Mouse (Mus musculus) retina, postnatal 1 day (tissue): Measurements from ENCODE around the gene Med27.

ENCODE experiments used
- DNase-seq: peaks from one replicate; pipeline ENCODE4 v3.0.0-alpha.2; 2012

The Med27 gene

DNA sequence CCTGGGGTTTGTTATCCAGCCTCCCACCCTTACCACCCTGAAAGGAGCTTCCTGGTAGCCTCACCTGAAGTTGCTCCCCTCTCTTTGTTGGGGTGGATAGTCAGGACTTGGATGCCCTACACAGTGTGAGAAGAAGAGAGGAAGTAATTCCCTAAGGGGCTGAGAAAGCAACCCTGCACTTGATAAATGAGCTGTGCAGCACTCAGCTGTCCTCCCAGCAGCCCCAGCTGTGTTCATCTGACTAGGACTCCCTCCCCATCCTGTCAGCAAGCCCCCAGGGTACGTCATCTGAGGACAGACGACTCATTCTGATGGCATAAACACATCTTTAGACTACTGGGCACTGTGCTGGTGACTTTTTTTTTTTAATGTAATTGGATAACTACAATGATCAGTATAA is 127.3 kb downstream of the Med27 start:
- peak; percentile 67 for DNase-seq

DNA sequence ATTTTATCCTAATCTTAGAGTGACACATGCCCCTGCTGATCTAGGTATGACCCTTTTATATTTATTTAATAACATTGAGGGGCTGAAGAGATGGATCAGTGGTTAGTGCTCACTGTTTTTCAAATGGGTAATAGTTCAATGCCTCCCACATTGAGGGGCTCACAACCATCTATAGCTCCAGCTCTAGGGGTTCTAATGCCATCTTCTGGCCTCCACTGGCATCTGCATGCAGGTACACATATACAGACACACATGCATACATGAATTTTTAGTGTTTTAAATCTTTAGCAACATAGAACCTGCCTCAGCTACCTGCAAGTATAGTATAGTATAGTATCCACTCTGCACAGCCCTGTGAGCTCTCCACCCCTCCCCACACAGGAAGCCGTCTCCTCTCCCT is 130.1 kb downstream of the Med27 start:
- no peak for DNase-seq

DNA sequence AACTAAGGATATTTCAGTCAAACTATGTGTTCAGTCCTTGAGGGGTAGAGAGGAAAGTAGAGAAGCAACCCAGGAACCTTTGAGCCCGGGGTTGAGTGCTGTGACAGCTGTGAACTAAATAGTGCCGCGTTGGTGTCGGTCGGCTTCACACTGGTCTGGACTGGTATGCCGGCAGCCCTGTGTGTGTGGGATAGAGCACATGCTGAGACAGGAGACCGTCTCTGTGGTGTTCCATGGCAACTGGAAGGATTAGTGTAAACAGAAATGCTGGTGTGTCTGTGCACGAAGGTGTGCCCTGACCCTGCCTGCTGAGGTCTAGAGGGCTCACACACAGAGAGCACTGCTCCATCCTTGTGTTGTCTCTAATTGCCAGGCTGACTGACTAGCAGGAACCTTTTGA is 135.2 kb downstream of the Med27 start:
- peak; percentile 57 for DNase-seq

DNA sequence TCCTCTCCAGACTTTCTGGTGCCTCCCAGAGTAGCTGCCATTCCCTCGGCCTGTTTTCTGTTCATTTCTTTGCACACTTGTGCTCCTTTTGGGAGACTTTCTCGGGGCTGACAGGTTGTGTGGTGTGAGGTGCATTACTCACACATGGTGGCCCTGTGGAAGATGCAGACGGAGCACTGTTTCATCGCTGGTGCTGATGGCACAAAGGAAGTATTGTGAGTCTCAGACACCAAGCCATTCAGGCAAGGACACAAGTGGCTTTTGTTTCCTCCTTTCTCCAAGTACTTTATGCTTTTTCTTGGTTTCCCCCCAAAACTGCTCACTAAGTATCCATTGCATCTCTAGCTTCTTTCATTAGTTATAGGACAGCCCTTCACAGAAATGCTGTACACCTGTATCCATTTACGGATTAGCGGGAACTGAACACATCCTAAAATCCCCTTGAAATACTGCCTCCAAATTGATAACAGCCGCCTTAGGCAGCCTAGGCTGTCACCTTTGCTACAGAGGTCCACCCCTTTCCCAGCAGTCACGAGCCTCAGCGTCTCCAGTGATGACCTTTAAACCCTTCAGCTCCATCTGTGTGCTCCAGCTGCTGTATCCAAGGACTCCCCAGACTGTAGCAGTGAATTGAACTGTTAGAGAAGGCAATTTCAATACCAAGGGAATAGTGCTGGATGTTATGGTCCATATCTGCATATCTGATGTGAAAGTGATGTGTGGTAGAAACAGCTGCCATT is 136.5 kb downstream of the Med27 start:
- DNase-seq: no peak

DNA sequence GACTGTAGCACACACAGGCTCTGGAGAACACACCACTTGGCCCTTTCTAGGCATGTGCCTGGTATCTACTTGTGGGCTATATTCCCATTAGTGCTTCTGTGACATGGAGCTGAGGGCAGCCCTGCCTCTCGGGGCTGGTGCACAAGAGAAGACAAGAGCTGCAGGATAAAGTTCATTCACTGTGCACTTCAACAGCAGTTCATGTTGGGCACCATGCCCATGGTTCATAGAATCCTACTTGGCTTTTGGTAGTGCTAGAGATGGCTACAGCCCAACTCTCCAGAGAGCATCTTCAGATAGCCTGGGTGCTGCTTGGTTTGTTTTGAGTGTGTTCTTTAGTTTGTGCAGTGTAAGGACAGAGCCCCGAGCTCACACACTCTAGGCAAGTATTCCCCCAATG is 138.9 kb downstream of the Med27 start:
- no peak for DNase-seq

DNA sequence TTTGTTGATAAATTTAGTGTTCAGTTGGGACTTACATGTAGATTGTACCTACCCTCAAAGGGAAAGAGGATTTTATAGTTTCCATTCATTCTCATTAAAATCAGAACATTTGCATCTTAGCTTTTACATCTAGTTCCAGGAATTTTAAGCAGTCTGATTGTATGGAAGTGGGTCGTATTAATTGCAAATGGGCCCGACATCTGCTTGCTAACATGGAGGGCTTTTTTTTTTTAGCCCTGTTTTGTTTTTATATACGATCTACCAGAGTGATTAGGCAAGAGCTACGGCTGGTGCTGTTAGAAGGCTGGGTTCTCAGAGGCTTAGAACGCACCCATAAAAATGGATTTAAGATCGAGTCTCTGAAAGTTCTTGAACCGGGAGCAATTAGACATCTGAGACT is 139.9 kb downstream of the Med27 start:
- no peak for DNase-seq

DNA sequence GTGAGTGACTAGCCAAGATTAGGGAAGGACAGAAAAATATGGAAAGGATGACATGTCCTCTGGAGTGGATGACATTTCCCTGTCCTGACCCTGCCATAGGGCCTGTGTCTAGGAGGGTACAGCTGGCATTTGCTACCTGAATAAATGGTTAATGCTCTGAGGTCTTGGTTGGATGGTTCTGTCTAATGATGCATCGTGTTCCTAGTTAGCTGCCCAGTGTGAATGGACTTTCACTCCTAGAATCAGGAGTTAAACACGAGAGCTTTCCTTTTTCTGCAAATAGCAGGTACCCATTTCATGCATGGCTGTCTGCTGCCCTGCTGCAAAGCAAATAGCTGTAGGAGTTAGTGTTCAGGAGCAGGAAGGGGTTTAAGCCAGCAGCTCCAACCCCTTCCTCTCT is 141.0 kb downstream of the Med27 start:
- DNase-seq: no peak

DNA sequence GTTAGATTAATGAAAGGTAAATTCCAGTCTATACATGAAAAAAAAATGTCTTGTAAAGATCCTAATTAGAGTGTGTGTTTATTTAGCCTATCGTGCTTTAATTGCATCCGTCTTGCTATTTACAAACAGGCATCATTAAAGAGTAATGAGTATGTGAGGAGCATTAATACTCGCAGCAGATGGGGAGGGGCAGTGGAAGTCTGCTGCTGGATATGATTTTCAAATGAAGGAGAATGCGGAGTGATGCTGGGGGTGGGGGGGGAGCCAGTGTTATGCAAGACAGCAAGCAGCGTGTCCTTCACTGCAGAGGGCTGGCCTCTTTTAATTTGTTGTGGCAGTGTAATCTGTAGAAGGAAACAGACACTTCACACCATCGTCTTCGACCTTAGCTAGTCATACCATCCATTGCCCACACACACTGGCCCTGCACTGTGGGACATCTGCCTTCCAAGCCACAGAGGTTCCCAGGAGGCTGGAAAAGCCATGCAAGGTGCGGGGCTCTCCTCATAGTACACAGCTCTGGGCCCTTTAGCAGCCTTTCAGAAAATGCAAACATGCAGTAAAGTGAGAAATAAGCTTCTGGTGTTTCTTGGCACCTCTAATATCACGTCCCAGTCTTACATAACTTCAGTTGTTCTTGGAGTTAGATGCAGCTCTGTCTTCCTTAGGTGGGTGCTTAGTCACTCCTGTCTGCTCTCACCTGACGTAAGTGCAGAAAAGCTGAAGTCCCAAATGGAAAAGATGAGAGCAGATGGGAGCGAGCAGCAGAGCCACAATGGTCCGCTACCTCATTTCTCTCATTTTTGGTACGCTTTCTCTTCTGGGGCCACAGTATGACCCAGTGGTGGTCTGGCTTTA is 142.0 kb downstream of the Med27 start:
- no peak for DNase-seq

DNA sequence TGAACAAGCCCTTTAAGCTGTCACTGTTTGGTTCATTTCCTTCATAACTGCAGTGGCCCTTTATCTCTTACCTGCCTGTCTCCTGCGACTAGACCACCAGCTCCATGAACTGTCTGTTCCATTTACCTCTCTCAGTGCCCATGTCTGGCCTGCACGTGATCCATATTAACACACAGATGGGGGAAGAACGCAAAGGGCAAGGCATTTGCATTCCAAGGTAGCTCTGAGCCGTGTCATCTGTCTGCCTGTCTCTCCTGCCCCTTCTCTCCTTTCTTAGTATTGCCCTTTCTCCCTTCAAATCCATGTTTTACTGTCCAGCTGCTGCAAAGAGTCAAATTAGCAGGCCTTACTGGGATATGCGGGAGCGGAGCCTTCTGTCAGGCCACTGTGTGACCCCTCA is 145.0 kb downstream of the Med27 start:
- no peak for DNase-seq

DNA sequence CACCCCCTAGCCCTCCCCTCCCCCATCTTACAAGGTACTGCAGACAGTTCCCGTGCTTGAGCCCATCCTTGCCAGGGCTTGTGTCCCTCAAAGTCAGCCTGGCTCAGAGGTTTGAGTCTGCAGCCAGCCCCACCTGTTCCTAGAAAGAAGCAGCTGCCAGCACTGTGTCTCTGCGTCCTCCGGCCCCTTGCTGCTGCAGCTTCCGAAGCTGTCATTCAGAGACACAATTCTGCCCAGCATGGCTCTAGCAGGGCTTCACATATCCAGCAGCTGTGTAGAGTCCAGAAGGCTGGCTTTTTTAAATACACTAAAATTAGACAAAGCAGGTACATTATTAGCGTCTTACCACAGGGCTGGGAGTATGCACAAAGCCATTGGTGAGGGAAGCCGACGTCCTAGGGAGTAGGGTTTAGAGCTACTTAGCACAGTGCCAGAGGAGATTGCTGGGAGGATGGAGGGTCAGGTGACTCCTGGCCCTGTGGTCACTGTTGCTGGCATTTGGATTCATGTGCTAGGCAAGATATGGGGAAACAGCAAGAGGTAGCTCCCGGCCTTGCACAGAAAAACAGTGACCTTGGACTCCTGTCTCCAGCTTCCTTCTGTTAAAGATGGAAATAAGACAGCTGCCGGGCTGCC is 146.9 kb downstream of the Med27 start:
- DNase-seq: peak; percentile 45

DNA sequence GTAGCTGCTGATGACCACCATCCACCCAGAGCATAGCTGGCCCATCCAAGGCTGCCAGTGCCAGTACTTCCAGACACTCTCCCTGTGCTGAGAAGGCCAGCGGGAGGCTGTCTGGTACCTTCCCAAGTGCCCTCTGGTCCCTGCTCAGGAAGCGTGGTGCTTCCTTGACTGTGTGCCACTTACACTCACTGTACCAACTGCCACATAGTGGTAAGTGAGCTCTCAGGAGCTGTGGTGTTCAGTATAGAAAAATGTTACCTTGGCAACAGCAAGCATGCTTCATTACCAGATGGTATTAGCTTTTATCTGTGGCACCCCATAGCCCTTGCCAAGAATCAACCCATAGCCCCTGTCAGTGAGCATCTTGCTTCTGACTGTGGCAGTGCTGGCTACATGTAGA is 148.7 kb downstream of the Med27 start:
- no peak for DNase-seq

DNA sequence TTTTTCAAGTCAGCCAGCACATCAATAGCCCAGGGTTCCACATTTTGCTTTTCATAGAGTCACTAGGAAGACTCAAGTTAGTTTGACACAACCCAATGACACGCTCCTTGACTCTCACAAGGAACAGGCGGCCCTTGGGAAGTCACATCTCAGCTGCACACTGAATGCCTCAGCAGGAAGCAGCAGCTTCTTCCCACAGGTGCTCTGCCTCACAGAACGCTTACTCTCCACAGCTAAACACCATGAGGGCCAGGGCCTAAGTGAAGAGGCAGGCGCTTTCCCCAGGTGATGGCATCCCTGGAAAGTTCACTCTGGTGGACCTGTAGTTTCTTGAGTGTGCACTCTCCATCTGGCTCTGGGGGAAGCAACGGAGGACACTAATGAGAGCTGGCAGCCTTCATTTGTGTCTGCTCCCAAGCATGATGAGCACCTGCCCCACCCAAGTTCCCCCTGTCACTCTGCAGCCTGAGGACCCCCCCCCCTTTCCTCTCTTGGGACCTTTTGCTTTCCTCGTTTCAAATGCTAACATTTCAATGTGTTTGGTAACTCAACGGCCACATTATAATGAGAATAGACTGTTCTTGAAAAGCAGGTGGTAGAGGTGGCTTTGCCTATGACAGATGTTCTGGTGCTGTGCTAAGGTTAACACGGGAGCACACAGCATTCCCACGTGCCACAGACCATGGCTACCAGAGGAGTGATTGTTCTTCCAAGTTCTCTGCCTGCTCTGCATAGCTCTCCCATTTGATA is 154.2 kb downstream of the Med27 start:
- DNase-seq: no peak

DNA sequence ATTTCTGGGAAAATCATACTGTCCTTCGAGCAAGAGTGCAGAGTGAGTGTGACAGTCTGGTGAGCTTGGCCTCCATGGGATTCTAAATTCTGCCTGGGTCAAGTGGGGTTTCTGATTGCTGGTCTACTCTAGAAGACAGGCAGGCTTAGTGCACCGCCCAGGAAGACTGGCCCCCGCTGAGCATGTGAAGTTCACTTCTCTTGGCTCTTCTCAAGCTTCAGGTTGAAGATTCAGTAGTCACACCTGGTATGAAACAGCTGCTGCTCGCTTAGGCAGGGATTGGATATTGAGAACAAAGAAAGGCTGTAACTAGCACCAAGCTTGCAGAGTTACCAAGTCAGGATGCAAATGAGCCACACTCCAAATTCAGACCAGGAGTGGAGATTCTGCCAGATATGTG is 154.8 kb downstream of the Med27 start:
- no peak for DNase-seq

DNA sequence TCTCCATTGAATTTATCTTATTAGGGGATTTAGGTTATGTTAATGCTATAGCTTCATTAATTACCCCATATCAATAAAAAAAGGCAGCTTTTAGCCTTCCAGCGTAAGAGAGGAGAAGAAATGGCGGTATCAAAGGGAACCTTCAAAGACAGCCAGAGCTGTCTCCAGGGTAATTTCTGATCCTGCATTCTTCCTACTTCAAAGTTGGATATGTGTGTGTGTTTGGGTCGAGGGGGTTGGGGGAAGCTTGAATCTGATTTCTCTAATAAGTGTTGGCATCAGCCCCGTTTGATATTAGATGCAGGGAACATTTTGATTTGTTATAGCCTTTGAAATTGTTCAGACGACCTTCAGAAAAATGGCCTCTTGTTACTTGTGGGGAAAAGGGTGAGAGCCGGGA is 158.2 kb downstream of the Med27 start:
- no peak for DNase-seq

DNA sequence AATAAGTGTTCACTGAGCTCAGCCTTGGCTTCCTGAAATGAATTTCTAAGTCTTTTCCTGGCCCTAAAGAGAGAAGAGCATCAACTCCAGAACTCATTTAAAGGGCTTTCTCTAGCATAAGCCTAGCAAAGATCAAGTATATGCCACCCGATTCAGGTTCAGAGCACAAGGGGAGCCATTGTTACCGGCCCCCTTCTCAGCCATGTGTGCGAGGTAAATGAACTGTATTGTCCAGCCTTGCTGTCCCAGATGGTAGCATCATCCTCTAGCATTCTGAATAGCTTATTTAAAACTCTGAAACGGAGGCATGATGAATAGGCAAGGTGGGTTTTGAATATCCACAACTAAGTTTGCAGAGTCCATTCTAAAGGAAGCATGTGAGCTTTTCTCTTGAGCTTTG is 159.8 kb downstream of the Med27 start:
- DNase-seq: peak; percentile 73

DNA sequence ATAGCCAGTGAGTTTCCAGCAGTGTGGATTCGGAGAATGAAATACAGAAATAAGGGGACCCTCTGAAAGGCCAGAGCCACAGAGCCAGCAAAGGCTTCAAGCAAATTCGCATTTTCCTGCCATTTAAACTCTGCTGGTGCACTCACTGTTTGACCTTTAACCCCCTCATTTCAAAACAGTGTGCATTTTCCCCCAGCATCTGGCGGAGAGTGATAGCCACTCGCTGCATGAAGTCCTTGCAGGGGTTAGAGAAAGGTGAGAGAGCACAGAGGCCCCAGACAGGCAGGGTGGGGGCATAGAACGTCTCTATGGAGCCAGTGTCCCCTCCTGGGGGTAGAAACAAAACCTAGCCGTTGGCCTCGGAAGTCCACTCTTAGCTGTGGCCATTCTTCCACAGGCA is 166.5 kb downstream of the Med27 start:
- no peak for DNase-seq

DNA sequence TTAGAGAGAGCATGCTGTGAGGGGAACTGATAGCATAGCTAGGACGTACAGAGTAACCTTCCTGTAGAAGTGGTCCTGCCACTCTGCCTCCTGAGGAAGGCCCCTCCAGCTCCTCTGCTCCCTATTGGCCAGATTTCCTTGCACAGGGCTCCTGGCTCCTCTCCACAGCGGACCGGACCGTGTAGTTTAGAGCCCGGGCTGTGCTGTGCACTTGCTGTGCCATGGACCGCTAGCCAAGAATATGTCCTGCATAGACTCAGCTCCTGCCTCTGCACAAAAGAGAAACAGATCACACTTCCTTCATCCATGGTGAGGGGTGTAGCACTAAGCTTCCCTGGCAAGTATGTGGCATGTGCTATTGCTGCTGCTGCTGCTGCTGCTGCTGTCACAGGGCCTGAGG is 168.2 kb downstream of the Med27 start:
- no peak for DNase-seq

DNA sequence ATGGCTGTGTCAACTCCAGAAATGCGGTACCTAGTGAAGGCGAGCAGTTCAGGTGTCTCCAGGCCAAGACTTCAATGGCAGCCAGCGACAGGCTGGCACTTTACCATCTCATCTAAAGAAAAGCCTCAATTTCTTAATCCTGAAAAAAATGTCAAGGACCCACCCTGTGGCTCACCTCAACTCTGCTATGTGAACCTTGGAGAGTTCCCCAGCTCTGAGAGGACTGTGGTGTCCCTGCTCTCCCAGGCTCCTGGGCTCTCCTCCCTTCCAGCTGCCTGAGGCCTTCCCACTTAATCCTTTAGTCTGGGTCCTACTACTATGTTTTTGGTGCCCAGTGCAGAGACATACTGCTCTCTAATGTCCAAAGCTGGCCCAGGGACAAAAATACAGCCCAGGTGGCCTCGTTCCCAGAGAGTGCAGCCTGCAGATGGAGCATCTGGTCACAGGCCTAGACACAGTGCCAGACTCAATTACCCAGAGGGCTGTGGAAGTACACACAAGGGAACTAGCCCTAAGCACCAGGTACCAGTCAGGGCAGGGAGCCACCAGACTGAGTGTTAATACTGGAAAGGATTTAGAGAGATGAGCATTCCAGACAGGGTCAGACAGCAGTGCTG is 169.3 kb downstream of the Med27 start:
- DNase-seq: peak; percentile 82

DNA sequence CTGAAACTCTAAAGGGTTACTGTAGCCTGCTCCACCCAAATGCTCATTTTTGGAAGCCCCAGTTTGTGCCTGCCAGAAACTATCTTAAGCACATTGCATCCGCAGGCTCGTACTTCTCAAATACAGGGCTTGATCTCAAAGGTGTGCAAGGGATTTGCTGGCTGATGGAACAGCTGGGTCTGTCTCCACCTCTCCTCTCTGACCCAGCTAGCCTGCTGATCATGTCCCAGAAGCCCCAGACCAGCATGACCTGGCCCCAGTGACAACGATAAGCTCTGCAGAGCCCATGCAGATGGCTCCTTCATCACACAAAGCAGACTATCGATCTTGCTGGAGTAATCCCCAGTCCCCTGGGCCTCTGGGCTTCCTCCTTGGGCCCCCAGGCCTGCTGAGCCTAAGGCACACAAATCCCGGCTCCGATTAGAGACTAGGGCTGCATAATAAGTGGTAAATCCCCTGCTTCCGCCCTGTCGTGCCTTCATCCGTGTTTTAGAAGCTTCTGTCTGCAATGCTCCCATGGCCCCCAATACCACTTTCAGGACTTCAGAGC is 170.1 kb downstream of the Med27 start:
- peak; percentile 92 for DNase-seq

DNA sequence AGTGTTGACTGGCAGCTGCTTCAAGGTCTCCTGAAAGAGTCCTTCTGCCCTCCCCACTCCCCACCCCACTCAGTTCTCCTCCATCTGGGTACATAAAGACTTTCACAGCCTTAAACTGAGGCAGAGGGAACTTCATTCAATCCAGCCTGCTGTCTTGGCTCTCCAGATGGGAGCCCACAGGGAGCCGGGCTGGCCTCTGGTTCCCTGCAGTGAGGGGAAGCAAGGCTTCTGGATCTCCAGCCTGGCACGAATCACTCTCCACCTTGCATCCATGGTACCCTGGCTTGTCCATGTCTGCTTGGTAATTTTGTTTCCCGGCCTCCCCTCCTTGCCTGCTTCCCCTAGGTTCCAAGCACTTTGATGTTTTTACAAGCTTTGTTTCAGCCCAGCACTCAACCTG is 172.8 kb downstream of the Med27 start:
- DNase-seq: no peak

DNA sequence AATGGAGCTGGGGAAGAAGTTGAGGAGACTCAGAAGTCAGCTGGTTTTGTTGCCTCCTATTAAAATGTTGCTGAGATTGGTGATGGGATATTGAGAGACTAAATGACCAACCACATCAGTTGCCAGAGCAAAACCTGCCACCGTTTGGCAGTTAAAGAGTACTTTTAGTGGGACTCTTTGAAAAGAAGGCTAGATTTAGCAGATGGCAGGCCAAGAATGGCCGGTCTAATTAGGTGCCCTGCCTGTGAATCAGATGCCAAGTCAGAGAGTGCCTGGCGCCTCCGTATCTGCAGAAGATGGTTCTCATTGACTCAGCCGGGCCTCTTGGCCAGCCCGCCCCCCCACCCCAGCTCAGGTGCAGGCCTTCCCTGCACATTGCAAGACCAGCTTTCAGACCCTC is 173.6 kb downstream of the Med27 start:
- no peak for DNase-seq

DNA sequence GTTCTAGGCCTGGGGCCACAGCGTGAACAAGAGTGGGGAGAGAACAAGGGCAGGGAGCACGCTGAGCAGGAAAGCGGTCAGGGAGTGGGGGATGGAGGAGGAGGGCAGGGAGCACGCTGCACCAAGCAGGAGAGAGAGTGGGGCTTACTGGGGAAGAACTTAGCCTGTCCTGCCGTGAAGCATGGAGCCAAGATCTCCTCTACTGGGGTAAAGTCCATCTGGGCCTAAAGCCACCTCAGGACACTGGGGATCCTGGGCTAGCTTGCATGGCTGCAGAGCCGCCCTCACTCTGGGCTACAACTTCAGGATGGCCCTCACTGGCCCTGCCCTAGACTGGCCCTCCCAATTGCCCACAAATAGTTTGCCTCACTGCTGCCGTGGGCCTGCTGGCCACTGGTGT is 174.9 kb downstream of the Med27 start:
- DNase-seq: no peak
